In genomic region chr11:116245616-116246015, GRCm38 (mm10) we compare ENCODE assay signal across 28 mouse cellular contexts. TPM values are rescaled to one million over a fixed set of nuclear protein-coding genes. Genes with fewer than 3 reads are reported as not detected.
DNase-seq lines count a peak whose midpoint lies in the region; ATAC-seq lines count a peak whose summit lies in the region.
"Had no signal": no experiment of that assay in that cellular context is flagged by ENCODE, and none has a peak within 500 bp of the region (broad histone marks: within the 10 kb centered on the region; RNA-seq: fewer than 3 reads in every experiment).

No protein-coding gene starts in this region.

- no peak overlapping the region for H3K4me3 ChIP-seq in kidney, embryonic 16.5 days (ENCODE audit: low read length)
- H3K4me3 ChIP-seq: forebrain, embryonic 10.5 days; forebrain, embryonic 13.5 days; heart, embryonic 12.5 days; heart, embryonic 15.5 days; hindbrain, embryonic 10.5 days had no signal

- peaks cover 20% of the 10 kb centered on the region for H3K4me1 ChIP-seq in kidney, embryonic 16.5 days (ENCODE audit: insufficient read depth, low read length)
- H3K4me1 ChIP-seq: forebrain, embryonic 13.5 days; heart, embryonic 15.5 days had no signal

- ATAC-seq in kidney, embryonic 16.5 days (ENCODE audit: low FRiP score, low TSS enrichment), result no peak
- ATAC-seq: activated CD4-positive, CD25-positive, alpha-beta regulatory T cell, adult 4 months; CD4-positive, CD25-positive, alpha-beta regulatory T cell, adult 4 months; forebrain, embryonic 13.5 days; forebrain, embryonic 16.5 days had no signal

- WGBS in kidney, embryonic 16.5 days, result 65% methylated on average over 6 of the region's 6 CpGs

- H3K36me3 ChIP-seq in kidney, embryonic 16.5 days (ENCODE audit: insufficient read depth, low read length), result peaks cover 70% of the 10 kb centered on the region

- no peaks in the 10 kb centered on the region for H3K27me3 ChIP-seq in kidney, embryonic 16.5 days (ENCODE audit: insufficient read depth, low read length)
- H3K27me3 ChIP-seq: forebrain, embryonic 13.5 days; heart, embryonic 12.5 days; heart, embryonic 15.5 days had no signal

- no peak overlapping the region for H3K9ac ChIP-seq in kidney, embryonic 16.5 days (replicated peaks; ENCODE audit: low read length)
- H3K9ac ChIP-seq: forebrain, embryonic 13.5 days; heart, embryonic 12.5 days; heart, embryonic 15.5 days; hindbrain, embryonic 14.5 days had no signal

- no peak overlapping the region for H3K4me2 ChIP-seq in kidney, embryonic 16.5 days (replicated peaks; ENCODE audit: low read depth, low read length)
- H3K4me2 ChIP-seq: forebrain, embryonic 13.5 days; heart, embryonic 12.5 days; heart, embryonic 15.5 days; hindbrain, embryonic 14.5 days had no signal

- no peak overlapping the region for H3K27ac ChIP-seq in kidney, embryonic 16.5 days (ENCODE audit: low read length)
- H3K27ac ChIP-seq: forebrain, embryonic 10.5 days; forebrain, embryonic 13.5 days; heart, embryonic 15.5 days; hindbrain, embryonic 10.5 days; hindbrain, embryonic 14.5 days had no signal

- peak; percentile 56 for DNase-seq in kidney, adult 18-20 months
- no peak for DNase-seq in kidney, postnatal 10 days
- peak; percentile 86 for DNase-seq in kidney, adult 9 months
- peak; percentile 68 to 87 for DNase-seq in kidney, postnatal 25 days
- peak; percentile 46 for DNase-seq in yolk sac, embryonic 10.5 days (ENCODE audit: low spot score)
- DNase-seq in lung, postnatal 25 days (ENCODE audit: low spot score), result no peak
- no peak for DNase-seq in embryo, embryonic 10.5 days (ENCODE audit: low spot score)
- DNase-seq: adrenal gland, adult 8-10 months; adrenal gland, postnatal 25 days; cerebellum, adult 11-12 months; cerebellum, adult 8-10 months; cerebellum, postnatal 10 days; cerebellum, postnatal 36 days; gastrocnemius, postnatal 25 days; heart, adult 18-20 months; heart, postnatal 10 days; heart, postnatal 36 days had no signal

- H3K9me3 ChIP-seq in kidney, embryonic 16.5 days (ENCODE audit: low read length), result no peaks in the 10 kb centered on the region
- H3K9me3 ChIP-seq: forebrain, embryonic 10.5 days; forebrain, embryonic 13.5 days; heart, embryonic 12.5 days; heart, embryonic 15.5 days; hindbrain, embryonic 10.5 days had no signal

RNA-seq across cellular contexts. Expression of gene Evpl, which starts 7.7 kb away (rescaled TPM):
- polyA plus RNA-seq in kidney, embryonic 16.5 days (2015; fragmentation: Nextera tagmentation; extraction: Ambion mirVana), result 3.5 and 4.1 TPM in 2 replicates
- polyA plus RNA-seq: activated CD4-positive, CD25-positive, alpha-beta regulatory T cell, adult 4 months; CD4-positive, CD25-positive, alpha-beta regulatory T cell, adult 4 months had no signal

RNA-seq across cellular contexts. Expression of gene Srp68, which starts 28.4 kb away (rescaled TPM):
- 95.9 and 96.7 TPM in 2 replicates for polyA plus RNA-seq in kidney, embryonic 16.5 days (2015; fragmentation: Nextera tagmentation; extraction: Ambion mirVana)

RNA-seq across cellular contexts. Expression of gene Galr2, which starts 35.1 kb away (rescaled TPM):
- polyA plus RNA-seq in kidney, embryonic 16.5 days (2015; fragmentation: Nextera tagmentation; extraction: Ambion mirVana), result 0.14 and 0.19 TPM in 2 replicates
- polyA plus RNA-seq: activated CD4-positive, CD25-positive, alpha-beta regulatory T cell, adult 4 months; CD4-positive, CD25-positive, alpha-beta regulatory T cell, adult 4 months; cortical plate, adult 2 months; heart, embryonic 12.5 days had no signal

RNA-seq across cellular contexts. Expression of gene Acox1, which starts 46.8 kb away (rescaled TPM):
- polyA plus RNA-seq in kidney, embryonic 16.5 days (2015; fragmentation: Nextera tagmentation; extraction: Ambion mirVana), result 46.1 and 48.8 TPM in 2 replicates

RNA-seq across cellular contexts. Expression of gene Ten1, which starts 47.0 kb away (rescaled TPM):
- polyA plus RNA-seq in kidney, embryonic 16.5 days (2015; fragmentation: Nextera tagmentation; extraction: Ambion mirVana), result 85.0 and 85.9 TPM in 2 replicates

Comparison
In these comparisons a context has a peak if more than half of its experiments do, and no peak if none do; other contexts are left out.
1. DNase-seq: peak in kidney, adult 18-20 months (single experiment), kidney, adult 9 months (single experiment), kidney, postnatal 25 days (2 of 2) and yolk sac, embryonic 10.5 days (single experiment); none in kidney, postnatal 10 days (single experiment), lung, postnatal 25 days (single experiment) and embryo, embryonic 10.5 days (single experiment).